Mouse (Mus musculus) embryonic facial prominence, embryonic 13.5 days (tissue): ENCODE results near the gene Xpo6. TPM values are rescaled to one million over a fixed set of nuclear protein-coding genes. Genes with fewer than 3 reads are reported as not detected.

Experiments used
- ATAC-seq: fragments of 200-750 bp; cut with Nextera tagmentation; 2 replicates; pipeline ENCODE4 v1.8.0; 2017; ENCODE audit warnings: low read depth; ENCODE audit not compliant: insufficient number of reproducible peaks, insufficient read depth, low FRiP score, low TSS enrichment
- H3K27ac ChIP-seq: fragments of 300-500 bp; sonication (generic); 2 replicates; pipeline ENCODE4 v1.5.1; 2015; ENCODE audit warnings: moderate library complexity, mild to moderate bottlenecking, inconsistent platforms
- H3K27me3 ChIP-seq: fragments of 300-500 bp; sonication (generic); 2 replicates; pipeline ENCODE4 v1.6.1; 2015; ENCODE audit warnings: mild to moderate bottlenecking, inconsistent platforms
- H3K36me3 ChIP-seq: fragments of 300-500 bp; sonication (generic); 2 replicates; pipeline ENCODE4 v1.6.1; 2015; ENCODE audit warnings: mild to moderate bottlenecking, inconsistent platforms
- H3K4me1 ChIP-seq: fragments of 300-500 bp; sonication (generic); 2 replicates; pipeline ENCODE4 v1.6.1; 2015; ENCODE audit warnings: inconsistent platforms
- H3K4me2 ChIP-seq: fragments of 300-500 bp; sonication (generic); 2 replicates; pipeline ENCODE4 v1.6.1; 2015; ENCODE audit warnings: moderate library complexity, mild to moderate bottlenecking, inconsistent platforms
- H3K4me3 ChIP-seq: fragments of 300-500 bp; sonication (generic); 2 replicates; pipeline ENCODE4 v1.5.1; 2015; ENCODE audit warnings: mild to moderate bottlenecking, inconsistent platforms
- H3K9ac ChIP-seq: fragments of 300-500 bp; sonication (generic); 2 replicates; pipeline ENCODE4 v1.6.1; 2015; ENCODE audit warnings: mild to moderate bottlenecking, inconsistent platforms
- H3K9me3 ChIP-seq: fragments of 300-500 bp; sonication (generic); 2 replicates; pipeline ENCODE4 v1.6.1; 2016; ENCODE audit warnings: inconsistent platforms
- WGBS: fragments of 180-500 bp; shearing (Covaris S2); methylation state at CpG from one replicate; pipeline ENCODE4 v1.1.7; 2015; ENCODE audit warnings: mixed read lengths; 5-methylcytosine and 5-hydroxymethylcytosine counted together
- polyA plus RNA-seq: library from polyadenylated mRNA; unstranded; fragments of >200 nt; fragmentation: Nextera tagmentation; extraction: Ambion mirVana; gene quantifications from 2 replicates; pipeline ENCODE4 v1.2.1, GENCODE M21; 2015

Gene Xpo6
- polyA plus RNA-seq, 1 experiment from 2014 or later = 60.5 TPM

DNA sequence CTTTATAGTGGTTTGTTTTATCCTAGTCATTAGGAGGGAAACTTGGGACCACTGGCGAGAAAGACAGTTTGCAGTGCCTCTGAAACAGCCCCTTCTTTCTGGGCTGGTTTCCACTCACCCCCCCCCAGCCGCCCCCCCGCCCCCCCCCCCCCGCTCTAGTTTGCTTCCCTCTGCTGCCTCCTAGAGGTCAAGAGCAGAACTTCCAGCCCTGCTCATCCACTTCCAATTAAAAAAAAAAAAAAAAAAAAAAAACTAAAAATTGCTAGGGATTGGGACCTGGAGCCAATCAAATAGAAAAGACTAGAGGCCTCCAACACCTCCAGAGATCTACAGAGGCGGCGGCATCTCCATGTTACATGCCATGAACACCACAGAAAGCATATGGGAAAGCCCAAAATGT lies 112.1 kb downstream of the Xpo6 start:
- Histone ChIP-seq H3K9me3 (no peaks in the 10 kb centered on the region), H3K4me1 (peaks cover 25% of the 10 kb centered on the region), H3K4me3 (no peak overlapping the region), H3K36me3 (no peaks in the 10 kb centered on the region), H3K4me2 (no peak overlapping the region), H3K27ac (no peak overlapping the region), H3K9ac (no peak overlapping the region), H3K27me3 (peaks cover 35% of the 10 kb centered on the region)
- no peak for ATAC-seq
- 8% methylated on average over 6 of the region's 6 CpGs for WGBS

DNA sequence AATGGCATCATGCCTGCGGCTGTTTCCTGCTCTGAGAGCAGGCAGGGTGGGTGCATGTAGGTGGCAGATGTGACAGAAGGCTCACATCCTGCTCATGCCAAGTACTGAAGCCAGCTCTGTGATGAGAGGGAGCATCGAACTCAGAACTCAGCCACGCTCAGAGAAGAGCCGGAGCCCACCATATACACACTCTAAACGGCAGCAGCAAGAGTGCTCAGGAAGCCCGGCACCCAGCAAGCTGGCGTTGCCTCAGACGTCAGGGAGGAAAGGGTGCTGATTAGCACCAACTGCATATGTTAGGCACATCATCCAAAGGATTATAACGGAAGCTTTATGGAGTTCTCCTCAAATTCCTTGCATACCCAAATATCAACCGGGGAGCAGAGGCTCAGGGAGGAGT lies 112.7 kb downstream of the Xpo6 start:
- ATAC-seq = no peak
- WGBS = 60% methylated on average over 10 of the region's 10 CpGs
- Histone ChIP-seq H3K4me1 (peaks cover 23% of the 10 kb centered on the region), H3K9ac (no peak overlapping the region), H3K4me3 (no peak overlapping the region), H3K4me2 (no peak overlapping the region), H3K36me3 (no peaks in the 10 kb centered on the region), H3K9me3 (no peaks in the 10 kb centered on the region), H3K27me3 (peaks cover 40% of the 10 kb centered on the region), H3K27ac (no peak overlapping the region)

DNA sequence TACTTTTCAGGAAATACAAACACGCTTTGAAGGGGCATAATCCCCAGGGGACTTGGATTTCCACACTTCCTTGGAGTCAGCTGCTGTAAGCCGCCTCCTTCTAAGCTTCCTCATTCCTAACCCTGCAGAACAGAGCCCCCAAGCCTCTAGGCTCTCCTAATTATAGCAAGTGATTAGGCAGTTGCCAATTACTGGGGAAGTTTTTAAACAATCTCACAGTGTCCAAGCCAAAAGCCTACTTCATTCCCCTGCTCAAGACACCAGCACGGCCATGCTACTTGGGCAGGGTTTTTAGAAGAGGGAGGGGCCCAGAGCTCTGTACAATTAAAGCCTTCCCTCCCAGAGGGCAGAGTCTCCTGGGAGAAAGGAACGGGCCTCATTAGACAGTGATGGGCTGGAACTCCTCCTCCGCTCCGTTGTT lies 114.0 kb downstream of the Xpo6 start:
- Histone ChIP-seq H3K36me3 (no peaks in the 10 kb centered on the region), H3K4me1 (peaks cover 32% of the 10 kb centered on the region), H3K27me3 (peaks cover 53% of the 10 kb centered on the region), H3K4me2 (peak overlapping the region; percentile 12; the same call in 1 of the 2 replicates), H3K4me3 (no peak overlapping the region), H3K9ac (no peak overlapping the region), H3K27ac (no peak overlapping the region), H3K9me3 (no peaks in the 10 kb centered on the region)
- WGBS = 11% methylated on average over 6 of the region's 6 CpGs
- no peak for ATAC-seq

DNA sequence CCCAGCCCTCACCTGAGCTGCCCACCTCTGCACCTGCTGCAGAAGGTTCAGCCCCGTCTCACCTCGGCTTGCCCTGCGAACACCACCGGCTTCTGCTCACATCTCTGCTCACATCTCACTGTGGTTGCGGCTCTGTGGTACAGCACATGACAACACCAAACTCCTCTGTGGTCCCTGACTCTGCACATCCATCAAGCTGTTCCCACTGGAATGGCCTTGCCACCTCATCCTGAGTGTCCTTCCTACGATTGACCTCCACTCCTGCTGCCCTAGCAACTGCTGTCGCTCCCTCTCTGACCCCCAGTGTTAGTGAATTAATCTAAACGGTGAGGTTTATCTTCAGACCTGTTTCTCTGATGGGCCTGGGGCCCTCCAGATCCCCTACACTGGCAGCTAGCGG lies 115.1 kb downstream of the Xpo6 start:
- peaks cover 65% of the 10 kb centered on the region for H3K27me3 ChIP-seq
- H3K27ac ChIP-seq = no peak overlapping the region
- H3K9me3 ChIP-seq = no peaks in the 10 kb centered on the region
- WGBS = 93% methylated on average over 9 of the region's 9 CpGs
- H3K4me3 ChIP-seq = no peak overlapping the region
- no peak overlapping the region for H3K9ac ChIP-seq
- peaks cover 33% of the 10 kb centered on the region for H3K4me1 ChIP-seq
- H3K4me2 ChIP-seq = no peak overlapping the region
- H3K36me3 ChIP-seq = no peaks in the 10 kb centered on the region
- no peak for ATAC-seq

DNA sequence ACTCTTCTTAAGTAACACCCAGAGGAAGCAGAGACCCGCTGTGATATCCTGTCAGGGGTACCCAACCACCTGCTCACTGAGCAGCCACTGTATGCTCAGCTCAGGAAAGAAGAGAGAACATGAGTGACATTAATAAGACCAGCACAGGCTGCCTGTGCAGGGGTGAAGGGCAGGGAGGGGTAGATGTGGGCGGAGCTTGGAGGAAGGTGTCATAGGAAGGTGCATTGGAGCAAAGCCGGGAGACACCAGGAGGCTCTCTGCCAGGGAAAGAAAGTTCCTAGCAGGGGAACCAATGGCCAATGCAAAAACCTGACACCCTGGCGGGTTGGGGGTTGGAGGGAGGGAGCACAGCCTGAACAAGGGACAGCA lies 116.3 kb downstream of the Xpo6 start:
- no peak for ATAC-seq
- H3K4me2 ChIP-seq = no peak overlapping the region
- no peak overlapping the region for H3K9ac ChIP-seq
- no peak overlapping the region for H3K4me3 ChIP-seq
- no peak overlapping the region for H3K27ac ChIP-seq
- H3K9me3 ChIP-seq = no peaks in the 10 kb centered on the region
- peaks cover 77% of the 10 kb centered on the region for H3K27me3 ChIP-seq
- H3K36me3 ChIP-seq = no peaks in the 10 kb centered on the region
- 11% methylated on average over 4 of the region's 4 CpGs for WGBS
- H3K4me1 ChIP-seq = peaks cover 33% of the 10 kb centered on the region

DNA sequence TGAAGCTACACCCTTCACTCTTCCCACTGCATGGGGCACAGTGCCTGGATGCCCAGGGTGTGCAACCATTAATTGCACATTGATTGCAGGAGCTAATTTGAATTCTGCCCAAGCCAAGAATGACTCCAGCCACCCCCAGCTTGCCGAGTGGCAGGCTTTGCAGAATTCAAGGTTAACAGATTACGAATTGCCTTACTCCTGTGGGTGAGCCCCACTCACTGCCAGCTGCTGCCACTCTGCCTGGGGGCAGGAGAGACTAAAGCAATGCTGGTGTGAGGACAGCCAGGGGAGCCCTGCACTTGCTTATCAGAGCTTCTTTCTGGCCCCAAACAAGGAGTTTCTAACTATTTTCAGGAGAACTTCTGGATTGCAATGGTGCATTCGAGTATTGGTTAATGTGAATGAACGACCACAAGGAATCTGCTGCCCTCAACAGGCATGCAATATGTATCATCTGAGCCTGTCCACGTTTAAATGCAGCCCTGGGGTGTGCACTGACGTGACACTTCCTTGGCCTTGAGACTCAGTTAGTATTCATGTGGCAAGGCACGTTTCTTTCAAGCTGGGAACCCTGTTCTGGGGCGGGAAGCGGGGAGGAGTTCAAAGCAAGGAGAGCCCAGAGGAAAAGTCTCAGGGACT lies 116.8 kb downstream of the Xpo6 start:
- no peak for ATAC-seq
- no peaks in the 10 kb centered on the region for H3K36me3 ChIP-seq
- H3K9ac ChIP-seq = no peak overlapping the region
- peaks cover 33% of the 10 kb centered on the region for H3K4me1 ChIP-seq
- H3K4me2 ChIP-seq = no peak overlapping the region
- H3K27ac ChIP-seq = no peak overlapping the region
- H3K4me3 ChIP-seq = no peak overlapping the region
- 21% methylated on average over 9 of the region's 9 CpGs for WGBS
- peaks cover 79% of the 10 kb centered on the region for H3K27me3 ChIP-seq
- no peaks in the 10 kb centered on the region for H3K9me3 ChIP-seq

DNA sequence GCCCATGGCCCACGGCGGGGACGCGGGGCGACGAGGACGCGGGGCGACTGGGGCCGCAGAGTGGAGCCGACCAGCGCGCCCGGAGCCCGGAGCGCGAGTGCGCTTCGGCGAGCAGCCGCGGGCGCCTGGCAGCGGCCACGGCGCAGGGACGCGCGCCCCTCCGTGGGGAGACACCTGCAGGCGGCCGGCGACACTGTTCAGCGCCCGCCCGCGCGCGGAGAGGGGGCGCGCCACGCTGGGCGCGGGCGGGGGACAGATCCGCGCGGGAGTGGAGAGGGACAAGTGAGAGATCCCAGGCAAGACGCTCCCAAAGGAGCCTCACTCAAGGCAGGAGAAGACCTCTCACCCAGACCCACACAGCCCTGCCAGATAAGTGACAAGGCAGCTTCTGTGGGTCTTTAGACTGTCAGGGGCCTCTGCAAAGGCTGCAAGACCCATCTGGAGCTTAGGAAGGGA lies 118.0 kb downstream of the Xpo6 start, which contains the start of gene Gsg1l:
Gene Gsg1l (minus strand): TSS at position 126 of the 456 bp plus-strand sequence.
- Histone ChIP-seq H3K4me1 (peaks cover 33% of the 10 kb centered on the region), H3K27me3 (peaks cover 84% of the 10 kb centered on the region), H3K9ac (peak within 1 kb of the TSS; percentile 70), H3K27ac (no peak within 1 kb of the TSS), H3K36me3 (no peaks in the 10 kb centered on the region), H3K9me3 (no peaks in the 10 kb centered on the region), H3K4me3 (peak within 1 kb of the TSS; percentile 59), H3K4me2 (peak within 1 kb of the TSS; percentile 99)
- under 1% methylated on average over 49 of the region's 49 CpGs for WGBS
- no peak for ATAC-seq

DNA sequence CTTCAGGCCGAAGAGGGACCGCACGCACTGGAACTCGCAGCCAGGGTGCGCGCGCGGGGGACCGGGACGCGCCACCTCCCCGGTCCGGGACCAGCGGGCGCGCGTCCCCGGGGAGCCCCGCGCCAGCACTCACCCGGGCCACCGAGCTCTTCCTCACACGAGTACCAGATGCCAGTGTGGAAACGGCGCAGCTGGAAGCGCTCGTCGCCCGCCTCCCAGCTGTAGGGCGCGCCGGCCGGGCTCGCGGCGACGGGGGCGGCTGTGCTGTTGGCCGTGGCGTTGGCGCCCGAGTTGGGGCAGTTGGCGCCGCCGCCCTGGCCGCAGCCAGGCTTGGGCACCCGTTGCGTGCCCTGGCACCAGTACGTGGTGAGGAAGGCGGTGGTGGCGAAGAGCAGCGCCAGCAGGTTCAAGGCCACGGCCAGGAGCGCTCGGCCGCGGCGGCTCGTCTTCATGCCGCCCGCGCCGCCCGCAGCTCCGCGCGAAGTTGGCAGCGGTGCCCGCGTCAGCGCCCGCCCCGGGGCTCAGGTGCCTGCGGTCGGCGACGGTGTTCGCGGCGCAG lies 118.5 kb downstream of the Xpo6 start:
- H3K4me1 ChIP-seq = peaks cover 33% of the 10 kb centered on the region
- no peaks in the 10 kb centered on the region for H3K36me3 ChIP-seq
- no peak for ATAC-seq
- peak overlapping the region; percentile 59 for H3K4me3 ChIP-seq
- under 1% methylated on average over 79 of the region's 80 CpGs for WGBS
- H3K9me3 ChIP-seq = no peaks in the 10 kb centered on the region
- H3K4me2 ChIP-seq = peak overlapping the region; percentile 99
- no peak overlapping the region for H3K27ac ChIP-seq
- peak overlapping the region; percentile 70 for H3K9ac ChIP-seq
- H3K27me3 ChIP-seq = peaks cover 79% of the 10 kb centered on the region

DNA sequence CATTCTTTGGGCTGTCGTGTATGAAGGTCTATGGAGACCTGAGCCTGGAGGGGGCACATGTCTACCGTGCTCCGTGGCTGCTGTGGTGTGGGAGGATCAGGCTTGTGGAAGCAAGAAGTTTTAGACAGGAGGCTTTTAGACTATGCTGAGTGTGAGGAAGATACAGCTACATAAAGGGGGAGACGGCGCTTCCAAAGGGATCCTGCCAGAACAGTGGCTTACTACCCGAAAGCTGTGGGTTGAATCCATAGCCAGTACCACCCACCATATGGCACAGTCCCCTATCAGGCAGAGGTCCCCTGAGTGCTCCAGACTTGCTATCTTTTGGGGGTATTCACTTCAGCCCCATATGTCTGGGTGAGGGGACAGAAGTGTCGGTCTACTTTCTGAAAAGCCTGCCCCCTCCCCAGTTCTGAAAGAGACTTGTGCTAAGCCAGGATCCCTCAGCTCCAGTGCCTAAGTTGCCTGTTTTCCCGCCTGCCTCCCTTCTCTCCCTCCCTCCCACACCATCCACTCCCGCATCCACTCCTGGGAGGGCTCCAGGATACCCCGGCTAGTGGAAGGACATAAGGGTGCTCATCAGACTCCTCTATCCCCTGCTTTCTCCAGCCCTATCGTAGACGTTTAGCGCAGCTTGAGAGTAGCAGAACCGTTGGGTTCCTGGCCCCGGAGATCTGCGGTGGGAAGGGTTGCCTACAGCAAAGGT lies 119.2 kb downstream of the Xpo6 start:
- no peak overlapping the region for H3K27ac ChIP-seq
- peak overlapping the region; percentile 70 for H3K9ac ChIP-seq
- no peak for ATAC-seq
- H3K36me3 ChIP-seq = no peaks in the 10 kb centered on the region
- H3K9me3 ChIP-seq = no peaks in the 10 kb centered on the region
- peak overlapping the region; percentile 59 for H3K4me3 ChIP-seq
- WGBS = 21% methylated on average over 16 of the region's 16 CpGs
- peaks cover 78% of the 10 kb centered on the region for H3K27me3 ChIP-seq
- peak overlapping the region; percentile 99 for H3K4me2 ChIP-seq
- peaks cover 26% of the 10 kb centered on the region for H3K4me1 ChIP-seq

DNA sequence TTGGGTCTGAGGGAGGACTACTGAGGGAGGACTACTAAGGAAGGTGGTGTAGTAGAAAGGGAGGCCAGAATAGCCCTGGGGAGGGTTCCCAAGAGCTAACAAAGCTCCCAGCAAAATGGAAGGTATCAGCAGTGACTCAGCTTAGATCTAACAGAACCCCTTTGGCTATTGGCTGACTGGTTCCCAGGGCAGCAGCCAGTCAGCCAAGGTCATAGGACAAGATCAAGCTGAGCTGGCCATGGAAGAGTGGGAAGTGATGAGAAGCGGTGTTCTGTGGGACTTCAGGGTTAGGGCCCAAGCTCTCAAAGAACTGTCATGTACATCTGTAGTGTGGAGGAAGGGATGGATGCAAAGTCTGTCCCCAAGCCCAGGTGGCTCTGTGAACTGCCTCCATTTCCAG lies 123.4 kb downstream of the Xpo6 start:
- WGBS = 89% methylated on average over 1 of the region's 1 CpGs
- Histone ChIP-seq H3K9ac (no peak overlapping the region), H3K4me3 (no peak overlapping the region), H3K27me3 (peaks cover 41% of the 10 kb centered on the region), H3K4me1 (peaks cover 6% of the 10 kb centered on the region; the same call in 1 of the 2 replicates), H3K27ac (no peak overlapping the region), H3K4me2 (no peak overlapping the region), H3K36me3 (no peaks in the 10 kb centered on the region), H3K9me3 (peaks cover 3% of the 10 kb centered on the region; the same call in 1 of the 2 replicates)
- no peak for ATAC-seq

DNA sequence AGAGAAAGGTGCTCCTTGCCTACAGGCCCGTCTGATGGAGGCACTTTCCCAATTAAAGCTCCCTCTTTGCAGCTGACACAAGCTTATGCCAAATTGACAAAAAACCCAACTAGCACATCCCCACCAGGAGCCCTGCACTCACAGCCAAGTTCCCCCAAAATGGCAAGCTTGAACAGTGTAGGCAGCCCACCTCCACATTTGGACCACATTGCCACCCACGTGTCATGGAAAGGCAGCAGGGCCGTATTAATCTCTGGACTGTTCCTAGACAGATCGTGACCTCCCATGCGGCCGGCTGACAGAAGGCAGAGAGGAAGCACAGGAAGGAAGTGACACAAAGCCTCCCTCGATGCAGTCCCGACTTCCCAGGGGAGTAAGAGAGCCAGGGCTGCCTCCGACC lies 125.2 kb downstream of the Xpo6 start:
- 53% methylated on average over 9 of the region's 9 CpGs for WGBS
- H3K36me3 ChIP-seq = no peaks in the 10 kb centered on the region
- H3K27me3 ChIP-seq = peaks cover 22% of the 10 kb centered on the region
- H3K9ac ChIP-seq = no peak overlapping the region
- ATAC-seq = no peak
- no peak overlapping the region for H3K4me3 ChIP-seq
- H3K27ac ChIP-seq = no peak overlapping the region
- H3K9me3 ChIP-seq = peaks cover 3% of the 10 kb centered on the region; the same call in 1 of the 2 replicates
- H3K4me1 ChIP-seq = no peaks in the 10 kb centered on the region
- H3K4me2 ChIP-seq = no peak overlapping the region

DNA sequence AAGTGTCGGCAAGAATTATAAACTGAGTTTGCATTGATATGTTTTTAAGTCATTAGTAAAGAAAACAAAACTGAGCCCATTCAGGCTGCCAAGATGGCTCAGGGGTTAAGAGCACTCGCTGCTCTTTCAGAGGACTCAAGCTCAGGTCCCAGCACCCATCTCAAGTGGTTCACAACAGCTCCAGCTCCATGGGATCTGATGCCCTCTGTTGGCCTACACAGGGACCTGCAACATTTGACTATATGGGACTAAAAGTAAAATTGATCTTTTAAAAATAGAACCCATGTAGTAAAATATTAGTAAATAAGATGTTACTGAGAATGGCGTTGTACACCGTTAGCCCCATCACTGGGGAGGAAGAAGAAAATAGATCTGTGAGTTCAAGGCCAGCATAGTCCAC lies 130.0 kb downstream of the Xpo6 start:
- Histone ChIP-seq H3K4me1 (peaks cover 7% of the 10 kb centered on the region; the same call in 1 of the 2 replicates), H3K36me3 (no peaks in the 10 kb centered on the region), H3K4me3 (no peak overlapping the region), H3K4me2 (no peak overlapping the region), H3K27ac (no peak overlapping the region), H3K27me3 (no peaks in the 10 kb centered on the region), H3K9ac (no peak overlapping the region), H3K9me3 (peaks cover 3% of the 10 kb centered on the region; the same call in 1 of the 2 replicates)
- WGBS = 93% methylated on average over 4 of the region's 4 CpGs
- no peak for ATAC-seq
